ENCODE assay signal across 8 mouse cellular contexts in the genomic region with DNA sequence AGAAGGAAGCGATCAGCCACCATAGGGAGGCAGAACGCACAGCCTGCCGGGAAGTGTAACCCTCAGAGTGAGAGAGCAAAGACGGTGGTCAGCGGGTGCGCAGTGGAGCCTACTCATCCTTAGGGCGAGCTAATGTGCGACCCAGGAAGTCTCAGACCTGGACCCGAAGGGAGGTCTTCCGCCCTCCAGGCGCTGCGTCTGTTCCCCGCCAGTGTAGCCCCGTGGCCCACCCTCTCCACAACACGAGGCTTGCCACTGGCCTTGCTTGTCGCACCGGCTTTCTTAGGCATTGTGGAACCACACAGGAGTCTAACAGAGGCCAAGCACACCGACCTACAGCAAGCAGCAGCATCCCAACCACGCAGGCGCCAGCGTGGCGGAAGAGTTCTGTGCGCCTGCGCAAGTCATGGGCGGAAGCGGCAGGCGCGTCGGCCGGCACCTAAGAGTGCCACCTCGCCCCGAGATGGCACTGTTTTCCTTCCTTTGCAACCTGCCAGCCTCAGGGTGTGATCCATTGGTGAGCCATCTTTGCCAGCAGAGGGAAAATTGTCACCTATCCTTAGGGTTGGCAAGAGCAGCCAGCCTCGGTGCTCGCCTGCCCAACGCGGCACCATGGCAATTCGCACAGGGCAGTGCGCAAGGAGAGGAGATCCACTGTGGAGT. TPM values are rescaled to one million over a fixed set of nuclear protein-coding genes. Genes with fewer than 3 reads are reported as not detected.
DNase-seq lines count a peak whose midpoint lies in the region; ATAC-seq and TF ChIP-seq lines count a peak whose summit lies in the region.

Gene 3110040N11Rik, minus strand, starts transcription at position 384 of the 663 bp plus-strand sequence.

- H3K9ac ChIP-seq in forebrain, embryonic 16.5 days (replicated peaks; ENCODE audit: low read depth, low read length): peak within 1 kb of the TSS; percentile 74
- H3K9ac ChIP-seq in lung, embryonic 14.5 days: peak within 1 kb of the TSS; percentile 61

- peak; percentile 92 for TF ChIP-seq POLR2A in olfactory bulb, adult 2 months (IDR thresholded peaks at IDR 0.05; ENCODE audit: insufficient read depth, low read depth, low read length)
- TF ChIP-seq POLR2A in thymus, adult 2 months (IDR thresholded peaks at IDR 0.05; ENCODE audit: control insufficient read depth, extremely low read depth, insufficient read depth, low read length, poor library complexity): peak; percentile 94

- peak within 1 kb of the TSS; percentile 70 for H3K4me2 ChIP-seq in forebrain, embryonic 16.5 days (ENCODE audit: low read length)
- peak within 1 kb of the TSS; percentile 82 for H3K4me2 ChIP-seq in lung, embryonic 14.5 days

- no peaks in the 10 kb centered on the region for H3K27me3 ChIP-seq in G1E (ENCODE audit: insufficient read depth, low read length)
- H3K27me3 ChIP-seq in forebrain, embryonic 16.5 days (replicated peaks; ENCODE audit: control insufficient read depth, insufficient read depth, low read length): no peaks in the 10 kb centered on the region
- H3K27me3 ChIP-seq in lung, embryonic 14.5 days (ENCODE audit: insufficient read depth, low read length): no peaks in the 10 kb centered on the region
- H3K27me3 ChIP-seq in thymus, adult 2 months (ENCODE audit: control insufficient read depth, insufficient read depth, low read length): no peaks in the 10 kb centered on the region

- under 1% methylated on average over 38 of the region's 38 CpGs for WGBS in forebrain, embryonic 16.5 days
- under 1% methylated on average over 38 of the region's 38 CpGs for WGBS in lung, embryonic 14.5 days
- WGBS in olfactory bulb, adult 2 months: under 1% methylated on average over 38 of the region's 38 CpGs
- WGBS in thymus, adult 2 months: under 1% methylated on average over 38 of the region's 38 CpGs

- peak within 1 kb of the TSS; percentile 97 for H3K27ac ChIP-seq in forebrain, embryonic 16.5 days (ENCODE audit: low read length)
- peak within 1 kb of the TSS; percentile 95 for H3K27ac ChIP-seq in layer of hippocampus, adult 2 months
- peak within 1 kb of the TSS; percentile 96 for H3K27ac ChIP-seq in lung, embryonic 14.5 days (ENCODE audit: low read depth)
- peak within 1 kb of the TSS; percentile 91 for H3K27ac ChIP-seq in olfactory bulb, adult 2 months (ENCODE audit: insufficient read depth, low read depth, low read length)
- H3K27ac ChIP-seq in thymus, adult 2 months (ENCODE audit: control insufficient read depth, insufficient read depth, low read length): peak within 1 kb of the TSS; percentile 80

- DNase-seq in G1E (ENCODE audit: low spot score): peak; percentile 75
- DNase-seq in cerebellum, adult 18-20 months: peak; percentile 86 to 91
- peak; percentile 84 to 86 for DNase-seq in heart, postnatal 36 days
- DNase-seq in layer of hippocampus, adult 2 months (ENCODE audit: low spot score in 2 of 2): peak; percentile 76 to 82
- DNase-seq in lung, embryonic 14.5 days: peak; percentile 95
- DNase-seq in thymus, adult 2 months: peak; percentile 82

- ATAC-seq in G1E (ENCODE audit: extremely low read depth, insufficient number of reproducible peaks, low FRiP score, poor library complexity, severe bottlenecking): peak; percentile 79
- ATAC-seq in forebrain, embryonic 16.5 days: peak; percentile 96
- ATAC-seq in lung, embryonic 14.5 days (ENCODE audit: insufficient read depth): peak; percentile 93

- TF ChIP-seq CTCF in G1E (IDR thresholded peaks at IDR 0.05; ENCODE audit: low read depth, low read length): no peak
- peak; percentile 79 for TF ChIP-seq CTCF in layer of hippocampus, adult 2 months (conservative IDR thresholded peaks at IDR 0.05)
- peak; percentile 55 for TF ChIP-seq CTCF in lung, embryonic 14.5 days (IDR thresholded peaks at IDR 0.05; ENCODE audit: low read depth)
- TF ChIP-seq CTCF in olfactory bulb, adult 2 months (IDR thresholded peaks at IDR 0.05; ENCODE audit: insufficient read depth, low read depth, low read length): peak; percentile 46
- TF ChIP-seq CTCF in thymus, adult 2 months (IDR thresholded peaks at IDR 0.05; ENCODE audit: borderline replicate concordance, control insufficient read depth, extremely low read depth, insufficient read depth, low read length, poor library complexity): peak; percentile 80; the same call in 1 of the 2 replicates

- intact Hi-C loops in heart, postnatal 36 days (cut with DNase I): loop anchor here (1.0 to 5.0 kb wide), 5 partner anchors 40 to 392 kb away; partner anchors contain the start of gene Btbd1

- H3K4me3 ChIP-seq in G1E (ENCODE audit: low read depth, low read length): peak within 1 kb of the TSS; percentile 80
- peak within 1 kb of the TSS; percentile 64 for H3K4me3 ChIP-seq in forebrain, embryonic 16.5 days (replicated peaks; ENCODE audit: low read length)
- H3K4me3 ChIP-seq in layer of hippocampus, adult 2 months: peak within 1 kb of the TSS; percentile 96
- H3K4me3 ChIP-seq in lung, embryonic 14.5 days (ENCODE audit: low read depth, low read length): peak within 1 kb of the TSS; percentile 56
- H3K4me3 ChIP-seq in olfactory bulb, adult 2 months (ENCODE audit: insufficient read depth, low read depth, low read length): peak within 1 kb of the TSS; percentile 79
- peak within 1 kb of the TSS; percentile 59 for H3K4me3 ChIP-seq in thymus, adult 2 months (ENCODE audit: control insufficient read depth, insufficient read depth, low read length)

- peaks cover 25% of the 10 kb centered on the region for H3K4me1 ChIP-seq in G1E (ENCODE audit: insufficient read depth, low read depth, low read length)
- peaks cover 11% of the 10 kb centered on the region for H3K4me1 ChIP-seq in forebrain, embryonic 16.5 days (replicated peaks; ENCODE audit: control insufficient read depth, insufficient read depth, low read length)
- 0 out of 2 replicates have a peak, but pooled peaks cover 7% of the 10 kb centered on the region for H3K4me1 ChIP-seq in lung, embryonic 14.5 days (ENCODE audit: insufficient read depth)
- no peaks in the 10 kb centered on the region for H3K4me1 ChIP-seq in olfactory bulb, adult 2 months (ENCODE audit: control insufficient read depth, insufficient read depth, low read length)
- H3K4me1 ChIP-seq in thymus, adult 2 months (replicated peaks; ENCODE audit: control insufficient read depth, insufficient read depth, low read length): peaks cover 4% of the 10 kb centered on the region

- H3K9me3 ChIP-seq in G1E (replicated peaks): no peaks in the 10 kb centered on the region
- no peaks in the 10 kb centered on the region for H3K9me3 ChIP-seq in forebrain, embryonic 16.5 days (ENCODE audit: control insufficient read depth, low read length)
- no peaks in the 10 kb centered on the region for H3K9me3 ChIP-seq in lung, embryonic 14.5 days (ENCODE audit: low read depth, low read length)

- peaks cover 45% of the 10 kb centered on the region for H3K36me3 ChIP-seq in G1E (replicated peaks)
- 0 out of 2 replicates have a peak, but pooled peaks cover 8% of the 10 kb centered on the region for H3K36me3 ChIP-seq in forebrain, embryonic 16.5 days (ENCODE audit: control insufficient read depth, insufficient read depth)
- H3K36me3 ChIP-seq in lung, embryonic 14.5 days (ENCODE audit: insufficient read depth): peaks cover 24% of the 10 kb centered on the region
- no peaks in the 10 kb centered on the region; the same call in 1 of the 2 replicates for H3K36me3 ChIP-seq in thymus, adult 2 months (ENCODE audit: control insufficient read depth, insufficient read depth, low read length)

RNA-seq across cellular contexts. Expression of gene 3110040N11Rik, which starts in this region (rescaled TPM):
- total RNA-seq in G1E (2014; fragmentation: Nextera tagmentation): 27.5 and 37.4 TPM in 2 replicates
- 61.7 and 71.2 TPM in 2 replicates for total RNA-seq in G1E (2017)
- polyA plus RNA-seq in G1E (2012): 20.8 and 23.6 TPM in 2 replicates
- polyA plus RNA-seq in forebrain, embryonic 16.5 days (2015; fragmentation: Nextera tagmentation; extraction: Ambion mirVana): 49.4 and 51.0 TPM in 2 replicates
- 10 to 100 TPM; 25.9 to 26.2 TPM for total RNA-seq in heart, postnatal 36 days (2021)
- total RNA-seq in layer of hippocampus, adult 2 months (2021): 10 to 100 TPM; 28.7 to 30.0 TPM
- polyA plus RNA-seq in lung, embryonic 14.5 days (2014; fragmentation: Nextera tagmentation; extraction: Ambion mirVana): 45.3 and 49.9 TPM in 2 replicates
- not detected in 2 replicates for polyA plus RNA-seq in olfactory bulb, adult 2 months (2012; ENCODE audit: insufficient read depth, insufficient read length, low replicate concordance, missing spikeins)
- 32.7 and 39.6 TPM in 2 replicates for polyA plus RNA-seq in thymus, adult 2 months (2012; rRNA removed)

Comparison
In these comparisons a context has a peak if more than half of its experiments do, and no peak if none do; other contexts are left out.
1. Peak in every context shown above with its lines: DNase-seq, ATAC-seq, H3K4me3 ChIP-seq and H3K27ac ChIP-seq.
2. RNA of gene 3110040N11Rik (polyA plus RNA-seq): 49.4 to 51.0 TPM in forebrain, embryonic 16.5 days, 45.3 to 49.9 TPM in lung, embryonic 14.5 days, 32.7 to 39.6 TPM in thymus, adult 2 months and 20.8 to 23.6 TPM in G1E; not detected in olfactory bulb, adult 2 months; every median in the first group is over 10 times any median in the second.